Mouse (Mus musculus) kidney, embryonic 15.5 days (tissue): ENCODE data around the gene Chek2. TPM values are rescaled to one million over a fixed set of nuclear protein-coding genes. Genes with fewer than 3 reads are reported as not detected.

Experiments
- ATAC-seq: fragments of 200-750 bp; cut with Nextera tagmentation; replicated peaks from 2 replicates; pipeline ENCODE4 v1.8.0; 2017; ENCODE audit warnings: moderate TSS enrichment; ENCODE audit not compliant: low FRiP score
- H3K27ac ChIP-seq: fragments of 300-500 bp; sonication (generic); 2 replicates; pipeline ENCODE4 v1.5.1; 2015; ENCODE audit warnings: mild to moderate bottlenecking, inconsistent platforms
- H3K27me3 ChIP-seq: fragments of 300-500 bp; sonication (generic); 2 replicates; pipeline ENCODE4 v1.6.1; 2015; ENCODE audit warnings: inconsistent platforms
- H3K36me3 ChIP-seq: fragments of 300-500 bp; sonication (generic); 2 replicates; pipeline ENCODE4 v1.6.1; 2015; ENCODE audit warnings: inconsistent platforms
- H3K4me1 ChIP-seq: fragments of 300-500 bp; sonication (generic); 2 replicates; pipeline ENCODE4 v1.6.1; 2015; ENCODE audit warnings: inconsistent platforms
- H3K4me2 ChIP-seq: fragments of 300-500 bp; sonication (generic); 2 replicates; pipeline ENCODE4 v1.6.1; 2015; ENCODE audit warnings: moderate library complexity, mild to moderate bottlenecking, inconsistent platforms
- H3K4me3 ChIP-seq: fragments of 300-500 bp; sonication (generic); replicated peaks from 2 replicates; pipeline ENCODE4 v1.5.1; 2015; ENCODE audit warnings: mild to moderate bottlenecking, inconsistent platforms
- H3K9ac ChIP-seq: fragments of 300-500 bp; sonication (generic); 2 replicates; pipeline ENCODE4 v1.6.1; 2015; ENCODE audit warnings: mild to moderate bottlenecking, inconsistent platforms
- H3K9me3 ChIP-seq: fragments of 300-500 bp; sonication (generic); replicated peaks from 2 replicates; pipeline ENCODE4 v1.6.1; 2016; ENCODE audit warnings: inconsistent platforms
- whole genome bisulfite sequencing: fragments of 180-500 bp; shearing (Covaris S2); methylation state at CpG from one replicate; pipeline ENCODE4 v1.1.7; 2015; ENCODE audit warnings: mixed read lengths; 5-methylcytosine and 5-hydroxymethylcytosine counted together
- polyA plus RNA-seq: library from polyadenylated mRNA; unstranded; fragments of >200 nt; fragmentation: Nextera tagmentation; extraction: Ambion mirVana; gene quantifications from 2 replicates; pipeline ENCODE4 v1.2.1, GENCODE M21; 2015

Chek2 gene
- polyA plus RNA-seq, result 36.3 and 36.8 TPM in 2 replicates

GRCm38 (mm10) chr5:110839678-110840365 is at the start of gene Chek2, which contains the start of gene Hscb:
Gene Chek2, plus strand, starts transcription at chr5:110839979.
Gene Hscb, minus strand, starts transcription at chr5:110839777.
- peak; percentile 98 for ATAC-seq
- no peaks in the 10 kb centered on the region for H3K9me3 ChIP-seq
- peak within 1 kb of the TSS; percentile 85 for H3K4me3 ChIP-seq
- H3K4me2 ChIP-seq, result peak within 1 kb of the TSS; percentile 79
- H3K4me1 ChIP-seq, result peaks cover 19% of the 10 kb centered on the region
- peak within 1 kb of the TSS; percentile 76 for H3K9ac ChIP-seq
- WGBS, result under 1% methylated on average over 41 of the region's 41 CpGs
- H3K27ac ChIP-seq, result peak within 1 kb of the TSS; percentile 95
- peaks cover 29% of the 10 kb centered on the region for H3K36me3 ChIP-seq
- no peaks in the 10 kb centered on the region for H3K27me3 ChIP-seq

GRCm38 (mm10) chr5:110794363-110794762 is 45.4 kb upstream of the Chek2 start:
- no peaks in the 10 kb centered on the region for H3K4me1 ChIP-seq
- WGBS, result 93% methylated on average over 7 of the region's 7 CpGs
- no peak overlapping the region for H3K4me2 ChIP-seq

GRCm38 (mm10) chr5:110797696-110798095 is 42.1 kb upstream of the Chek2 start:
- Histone ChIP-seq H3K27me3 (no peaks in the 10 kb centered on the region), H3K4me2 (no peak overlapping the region), H3K4me3 (no peak overlapping the region), H3K4me1 (0 out of 2 replicates have a peak, but pooled peaks cover 7% of the 10 kb centered on the region), H3K36me3 (peaks cover 95% of the 10 kb centered on the region), H3K9ac (no peak overlapping the region), H3K27ac (no peak overlapping the region), H3K9me3 (no peaks in the 10 kb centered on the region)
- no peak for ATAC-seq
- 62% methylated on average over 4 of the region's 4 CpGs for WGBS

More at GRCm38 (mm10) chr5:110794363-110794762, 45.4 kb upstream of the Chek2 start:
- Histone ChIP-seq H3K27me3 (no peaks in the 10 kb centered on the region), H3K27ac (no peak overlapping the region), H3K36me3 (peaks cover 99% of the 10 kb centered on the region), H3K9me3 (no peaks in the 10 kb centered on the region), H3K9ac (no peak overlapping the region), H3K4me3 (no peak overlapping the region)
- ATAC-seq, result no peak

GRCm38 (mm10) chr5:110801036-110801624 is 38.6 kb upstream of the Chek2 start:
- ATAC-seq, result no peak
- Histone ChIP-seq H3K27me3 (no peaks in the 10 kb centered on the region), H3K4me3 (no peak overlapping the region), H3K27ac (no peak overlapping the region), H3K4me2 (no peak overlapping the region), H3K36me3 (peaks cover 87% of the 10 kb centered on the region), H3K9me3 (no peaks in the 10 kb centered on the region), H3K9ac (no peak overlapping the region), H3K4me1 (0 out of 2 replicates have a peak, but pooled peaks cover 7% of the 10 kb centered on the region)
- 88% methylated on average over 3 of the region's 3 CpGs for WGBS

GRCm38 (mm10) chr5:110802186-110802585 is 37.6 kb upstream of the Chek2 start:
- Histone ChIP-seq H3K27ac (no peak overlapping the region), H3K9ac (0 out of 2 replicates have a peak overlapping the region, but pooled peaks have one; percentile 9), H3K9me3 (no peaks in the 10 kb centered on the region), H3K36me3 (peaks cover 88% of the 10 kb centered on the region), H3K27me3 (no peaks in the 10 kb centered on the region), H3K4me2 (no peak overlapping the region), H3K4me3 (no peak overlapping the region), H3K4me1 (peaks cover 14% of the 10 kb centered on the region)
- no peak for ATAC-seq
- 79% methylated on average over 4 of the region's 4 CpGs for WGBS

GRCm38 (mm10) chr5:110802809-110803208 is 37.0 kb upstream of the Chek2 start:
- Histone ChIP-seq H3K4me3 (no peak overlapping the region), H3K9me3 (no peaks in the 10 kb centered on the region), H3K36me3 (peaks cover 82% of the 10 kb centered on the region), H3K27me3 (no peaks in the 10 kb centered on the region), H3K4me1 (peaks cover 21% of the 10 kb centered on the region), H3K4me2 (no peak overlapping the region), H3K9ac (no peak overlapping the region), H3K27ac (no peak overlapping the region)
- ATAC-seq, result no peak

GRCm38 (mm10) chr5:110804012-110804743 is 35.6 kb upstream of the Chek2 start:
- peaks cover 69% of the 10 kb centered on the region for H3K36me3 ChIP-seq
- no peak for ATAC-seq
- H3K9me3 ChIP-seq, result no peaks in the 10 kb centered on the region

GRCm38 (mm10) chr5:110806154-110806553 is 33.6 kb upstream of the Chek2 start:
- Histone ChIP-seq H3K27ac (no peak overlapping the region), H3K4me3 (no peak overlapping the region), H3K9ac (no peak overlapping the region), H3K4me1 (peaks cover 32% of the 10 kb centered on the region), H3K9me3 (no peaks in the 10 kb centered on the region), H3K4me2 (no peak overlapping the region), H3K36me3 (peaks cover 49% of the 10 kb centered on the region), H3K27me3 (no peaks in the 10 kb centered on the region)
- ATAC-seq, result no peak
- 75% methylated on average over 4 of the region's 4 CpGs for WGBS

More at GRCm38 (mm10) chr5:110804012-110804743, 35.6 kb upstream of the Chek2 start:
- Histone ChIP-seq H3K27ac (no peak overlapping the region), H3K9ac (no peak overlapping the region), H3K4me3 (no peak overlapping the region), H3K27me3 (no peaks in the 10 kb centered on the region), H3K4me1 (peaks cover 34% of the 10 kb centered on the region), H3K4me2 (no peak overlapping the region)
- 86% methylated on average over 7 of the region's 7 CpGs for WGBS

- no peak for ATAC-seq
- 84% methylated on average over 1 of the region's 1 CpGs for WGBS
- peaks cover 47% of the 10 kb centered on the region for H3K36me3 ChIP-seq
Observed at GRCm38 (mm10) chr5:110806676-110807075, 33.1 kb upstream of the Chek2 start.

GRCm38 (mm10) chr5:110807453-110807852 is 32.3 kb upstream of the Chek2 start:
- Histone ChIP-seq H3K4me3 (peak overlapping the region; percentile 94), H3K27me3 (no peaks in the 10 kb centered on the region), H3K4me1 (peaks cover 31% of the 10 kb centered on the region), H3K36me3 (peaks cover 39% of the 10 kb centered on the region), H3K9me3 (no peaks in the 10 kb centered on the region), H3K27ac (peak overlapping the region; percentile 86), H3K9ac (peak overlapping the region; percentile 96), H3K4me2 (peak overlapping the region; percentile 81)
- WGBS, result 86% methylated on average over 4 of the region's 4 CpGs
- ATAC-seq, result no peak

More at GRCm38 (mm10) chr5:110806676-110807075, 33.1 kb upstream of the Chek2 start:
- no peak overlapping the region; the same call in 1 of the 2 replicates for H3K4me2 ChIP-seq
- H3K9ac ChIP-seq, result no peak overlapping the region
- no peak overlapping the region for H3K4me3 ChIP-seq
- peaks cover 31% of the 10 kb centered on the region for H3K4me1 ChIP-seq
- no peaks in the 10 kb centered on the region for H3K27me3 ChIP-seq
- no peak overlapping the region for H3K27ac ChIP-seq
- H3K9me3 ChIP-seq, result no peaks in the 10 kb centered on the region

GRCm38 (mm10) chr5:110808061-110808631 is 31.6 kb upstream of the Chek2 start:
- Histone ChIP-seq H3K9me3 (no peaks in the 10 kb centered on the region), H3K4me2 (peak overlapping the region; percentile 81), H3K4me3 (peak overlapping the region; percentile 94), H3K36me3 (peaks cover 33% of the 10 kb centered on the region), H3K27ac (peak overlapping the region; percentile 86), H3K27me3 (no peaks in the 10 kb centered on the region), H3K4me1 (peaks cover 31% of the 10 kb centered on the region), H3K9ac (peak overlapping the region; percentile 96)
- peak; percentile 78 for ATAC-seq
- WGBS, result 2% methylated on average over 14 of the region's 14 CpGs
